Mouse (Mus musculus): ENCODE data around the gene Vps13d.
A peak's percentile ranks its signal among the peaks of the same experiment; 100 is the strongest.
"Not testable (repeated sequence)": the region's sequence is repeated elsewhere in the genome, so short reads cannot be mapped to it uniquely, and the experiment has no call there.

Vps13d gene

GRCm38 (mm10) chr4:145211076-145211475, 16.3 kb upstream of the Vps13d start:
- DNase-seq (ENCODE audit: low read depth, low spot score), result peak; percentile 51

GRCm38 (mm10) chr4:145210564-145210963, 15.8 kb upstream of the Vps13d start:
- peak; percentile 66 for DNase-seq (ENCODE audit: low read depth, low spot score)

- no peak for DNase-seq (ENCODE audit: low read depth, low spot score)
Observed at GRCm38 (mm10) chr4:145209690-145210088, 14.9 kb upstream of the Vps13d start.

GRCm38 (mm10) chr4:145209076-145209689, 14.4 kb upstream of the Vps13d start:
- DNase-seq (ENCODE audit: low read depth, low spot score), result no peak

- no peak for DNase-seq (ENCODE audit: low read depth, low spot score)
Observed at GRCm38 (mm10) chr4:145207718-145208371, 13.0 kb upstream of the Vps13d start.

GRCm38 (mm10) chr4:145204779-145205178, 10.0 kb upstream of the Vps13d start:
- no peak for DNase-seq (ENCODE audit: low read depth, low spot score)

GRCm38 (mm10) chr4:145203305-145203704, 8.5 kb upstream of the Vps13d start:
- no peak for DNase-seq (ENCODE audit: low read depth, low spot score)

GRCm38 (mm10) chr4:145201424-145201823, 6.6 kb upstream of the Vps13d start:
- no peak for DNase-seq (ENCODE audit: low read depth, low spot score)

- no peak for DNase-seq (ENCODE audit: low read depth, low spot score)
Observed at GRCm38 (mm10) chr4:145199982-145200699, 5.3 kb upstream of the Vps13d start.

GRCm38 (mm10) chr4:145196586-145196985, 1.8 kb upstream of the Vps13d start:
- DNase-seq (ENCODE audit: low read depth, low spot score), result no peak

GRCm38 (mm10) chr4:145195172-145195571, 367 bp upstream of the Vps13d start:
- DNase-seq (ENCODE audit: low read depth, low spot score), result no peak

GRCm38 (mm10) chr4:145193991-145194511, 754 bp downstream of the Vps13d start:
- no peak for DNase-seq (ENCODE audit: low read depth, low spot score)

- DNase-seq (ENCODE audit: low read depth, low spot score), result no peak
Observed at GRCm38 (mm10) chr4:145193406-145193805, 1.4 kb downstream of the Vps13d start.

- DNase-seq (ENCODE audit: low read depth, low spot score), result no peak
Observed at GRCm38 (mm10) chr4:145192686-145193085, 2.1 kb downstream of the Vps13d start.

GRCm38 (mm10) chr4:145188561-145188960, 6.2 kb downstream of the Vps13d start:
- no peak for DNase-seq (ENCODE audit: low read depth, low spot score)

GRCm38 (mm10) chr4:145187619-145188018, 7.2 kb downstream of the Vps13d start:
- DNase-seq (ENCODE audit: low read depth, low spot score), result no peak

- DNase-seq (ENCODE audit: low read depth, low spot score), result no peak
Observed at GRCm38 (mm10) chr4:145178918-145179549, 15.8 kb downstream of the Vps13d start.

- not testable (repeated sequence) for DNase-seq (ENCODE audit: low read depth, low spot score)
Observed at GRCm38 (mm10) chr4:145165542-145165941, 29.3 kb downstream of the Vps13d start.

- no peak for DNase-seq (ENCODE audit: low read depth, low spot score)
Observed at GRCm38 (mm10) chr4:145164111-145164510, 30.7 kb downstream of the Vps13d start.

- peak; percentile 14 for DNase-seq (ENCODE audit: low read depth, low spot score)
Observed at GRCm38 (mm10) chr4:145161243-145161642, 33.6 kb downstream of the Vps13d start.

- DNase-seq (ENCODE audit: low read depth, low spot score), result peak; percentile 83
Observed at GRCm38 (mm10) chr4:145155956-145156355, 38.8 kb downstream of the Vps13d start.

- DNase-seq (ENCODE audit: low read depth, low spot score), result no peak
Observed at GRCm38 (mm10) chr4:145151103-145151486, 43.7 kb downstream of the Vps13d start.
